Mouse (Mus musculus) left cerebral cortex, postnatal 4 days (tissue): ENCODE measurements around the gene Psmd9. TPM values are rescaled to one million over a fixed set of nuclear protein-coding genes. Genes with fewer than 3 reads are reported as not detected.

ENCODE experiments used
- DNase-seq: peaks from one replicate; pipeline ENCODE4 v3.0.0-alpha.2; 2022
- intact Hi-C: fragments of 180-260 bp; cut with DNase I; formaldehyde crosslinking; loops from one replicate; pipeline ENCODE4 v1.15.1; 2025
- total RNA-seq, 2 experiments: library from RNA; stranded (reverse); gene quantifications; 2 replicates each; pipeline ENCODE4 v1.2.3; 2021

Psmd9 gene
- total RNA-seq, 2 experiments from 2014 or later, result 34.9 to 39.3 TPM

DNA sequence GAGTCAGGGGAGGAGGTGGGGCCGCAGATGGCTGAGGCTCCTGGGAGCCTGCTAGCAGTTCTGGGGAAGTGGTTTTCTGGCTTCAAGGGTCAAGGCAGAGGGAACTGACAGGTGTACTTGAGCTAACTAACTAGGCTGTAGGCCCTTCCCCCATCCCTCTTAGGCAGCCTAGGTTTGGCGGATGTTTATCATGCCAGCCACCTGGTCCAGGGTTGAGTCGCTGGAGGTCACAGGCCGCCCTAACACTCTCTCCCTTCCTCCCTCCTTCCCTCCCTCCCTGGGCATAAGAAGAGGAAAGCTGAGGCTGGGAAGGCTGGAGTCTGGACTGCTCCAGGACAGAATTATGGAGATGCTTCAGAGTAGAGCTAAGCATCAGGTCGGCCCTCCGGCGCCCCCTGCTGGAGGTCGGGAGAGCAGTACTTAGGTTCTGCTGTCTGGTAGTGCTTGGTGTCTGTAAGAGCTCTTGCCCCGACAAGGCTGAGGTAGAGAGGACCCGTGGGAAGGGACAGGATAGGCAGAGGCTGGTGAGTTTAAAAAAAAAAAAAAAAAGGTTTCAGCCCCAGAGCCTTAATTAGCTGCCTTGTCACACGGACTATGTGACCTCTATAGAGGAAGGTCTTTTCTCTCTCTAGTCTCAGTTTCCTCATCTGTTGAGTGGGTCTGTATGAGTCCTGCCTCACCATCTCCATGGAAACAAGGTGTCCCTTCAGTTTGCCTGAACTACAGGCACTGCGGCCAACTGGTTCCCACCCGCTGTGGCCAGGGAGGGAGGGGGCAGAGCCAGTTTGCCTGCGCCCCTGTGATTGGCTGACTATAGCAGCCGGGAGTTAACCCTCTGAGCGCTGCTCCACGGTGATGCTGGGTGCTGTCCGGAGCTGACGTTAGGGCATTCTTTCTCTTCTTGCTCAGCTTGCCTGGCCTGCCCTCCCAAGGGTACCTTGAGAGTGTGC is 19.5 kb upstream of the Psmd9 start:
- DNase-seq, result peak; percentile 94
- intact Hi-C loops, result no loop called here

GRCm38 (mm10) chr5:123150641-123151040 is 18.6 kb upstream of the Psmd9 start:
- intact Hi-C loops, result no loop called here
- DNase-seq, result no peak

GRCm38 (mm10) chr5:123151077-123151476 is 18.1 kb upstream of the Psmd9 start:
- intact Hi-C loops, result no loop called here

DNA sequence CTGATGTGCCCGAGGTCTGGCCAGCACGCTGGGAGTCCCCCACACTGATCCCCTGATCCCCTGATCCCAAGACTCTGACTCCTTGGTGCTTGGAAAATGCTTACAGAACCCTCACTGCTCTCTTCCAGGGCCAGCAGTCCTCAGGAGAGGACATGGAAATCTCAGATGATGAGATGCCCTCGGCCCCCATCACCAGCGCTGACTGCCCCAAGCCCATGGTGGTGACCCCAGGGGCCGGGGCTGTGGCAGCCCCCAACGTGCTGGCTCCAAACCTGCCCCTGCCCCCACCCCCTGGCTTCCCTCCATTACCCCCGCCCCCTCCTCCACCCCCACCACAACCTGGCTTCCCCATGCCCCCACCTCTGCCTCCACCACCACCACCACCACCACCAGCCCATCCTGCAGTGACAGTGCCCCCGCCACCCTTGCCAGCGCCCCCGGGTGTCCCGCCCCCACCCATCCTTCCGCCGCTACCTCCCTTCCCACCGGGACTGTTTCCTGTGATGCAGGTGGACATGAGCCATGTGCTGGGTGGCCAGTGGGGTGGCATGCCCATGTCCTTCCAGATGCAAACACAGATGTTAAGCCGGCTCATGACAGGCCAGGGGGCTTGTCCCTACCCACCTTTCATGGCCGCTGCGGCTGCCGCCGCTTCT is 17.4 kb upstream of the Psmd9 start:
- intact Hi-C loops, result no loop called here
- no peak for DNase-seq

More at GRCm38 (mm10) chr5:123151077-123151476, 18.1 kb upstream of the Psmd9 start:
- DNase-seq, result no peak

- intact Hi-C loops, result no loop called here
These were observed 16.3 kb upstream of the Psmd9 start for GRCm38 (mm10) chr5:123152901-123153300.

DNA sequence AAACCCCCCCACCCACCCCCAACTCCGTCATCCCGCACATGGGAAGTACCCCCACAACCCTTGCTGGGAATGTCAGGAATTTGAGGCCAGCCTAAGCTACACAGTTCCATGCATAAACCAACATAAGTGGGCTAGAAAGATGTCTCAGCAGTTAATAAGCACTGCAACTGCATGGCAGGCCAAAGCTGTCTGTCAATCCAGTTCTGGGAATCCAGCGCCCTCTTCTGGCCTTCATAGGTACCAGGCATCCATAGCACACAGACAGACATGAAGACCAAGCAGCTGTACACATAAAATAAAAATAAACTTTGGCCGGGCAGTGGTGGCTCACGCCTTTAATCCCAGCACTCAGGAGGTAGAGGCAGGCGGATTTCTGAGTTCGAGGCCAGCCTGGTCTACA is 13.8 kb upstream of the Psmd9 start:
- DNase-seq, result peak; percentile 75

More at GRCm38 (mm10) chr5:123152901-123153300, 16.3 kb upstream of the Psmd9 start:
- DNase-seq, result no peak

GRCm38 (mm10) chr5:123156763-123157162 is 12.4 kb upstream of the Psmd9 start:
- intact Hi-C loops, result no loop called here
- no peak for DNase-seq

More for the DNA sequence above, 13.8 kb upstream of the Psmd9 start:
- intact Hi-C loops, result no loop called here

- no peak for DNase-seq
- intact Hi-C loops, result no loop called here
These were observed 11.2 kb upstream of the Psmd9 start for GRCm38 (mm10) chr5:123157972-123158371.

DNA sequence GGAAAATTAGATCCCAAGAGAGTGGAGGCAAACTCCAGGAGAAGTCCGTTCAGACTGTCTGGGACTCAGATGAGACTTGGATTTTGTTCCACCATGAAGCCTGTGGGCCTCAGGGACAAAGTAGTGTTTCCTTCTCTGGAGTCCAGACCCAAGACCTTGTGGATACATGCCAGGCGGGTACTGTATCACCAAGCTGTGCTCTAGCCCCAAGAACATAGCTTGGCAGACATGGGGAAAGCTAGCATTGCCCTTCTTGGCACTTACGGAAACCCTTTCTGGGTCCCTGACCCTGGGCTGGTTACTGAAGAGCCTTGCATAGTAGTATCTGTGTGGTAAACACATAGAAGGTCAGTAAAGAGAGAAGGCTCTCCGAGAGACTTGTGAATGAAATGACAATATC is 9.8 kb upstream of the Psmd9 start:
- no peak for DNase-seq
- intact Hi-C loops, result no loop called here

- intact Hi-C loops, result no loop called here
- DNase-seq, result no peak
These were observed 9.3 kb upstream of the Psmd9 start for GRCm38 (mm10) chr5:123159866-123160265.

- intact Hi-C loops, result no loop called here
- DNase-seq, result no peak
These were observed 8.9 kb upstream of the Psmd9 start for GRCm38 (mm10) chr5:123160341-123160740.

DNA sequence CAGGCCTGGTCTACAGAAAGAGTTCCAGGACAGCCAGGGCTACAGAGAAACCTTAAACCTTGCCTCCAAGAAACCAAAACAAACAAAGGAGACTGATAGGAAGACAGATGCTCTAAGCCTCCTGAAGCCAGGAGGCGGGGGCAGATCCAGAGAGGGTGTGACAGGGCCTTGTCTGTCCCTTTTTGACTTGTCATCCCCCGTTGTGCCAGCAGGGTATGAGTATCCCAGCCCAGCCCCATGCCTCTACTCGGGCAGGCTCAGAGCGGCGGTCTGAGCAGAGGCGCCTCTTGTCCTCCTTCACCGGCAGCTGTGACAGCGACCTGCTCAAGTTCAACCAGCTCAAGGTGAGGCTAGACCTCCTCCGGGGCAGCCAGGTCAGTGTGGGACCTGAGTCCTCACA is 6.3 kb upstream of the Psmd9 start:
- intact Hi-C loops, result no loop called here
- DNase-seq, result no peak

DNA sequence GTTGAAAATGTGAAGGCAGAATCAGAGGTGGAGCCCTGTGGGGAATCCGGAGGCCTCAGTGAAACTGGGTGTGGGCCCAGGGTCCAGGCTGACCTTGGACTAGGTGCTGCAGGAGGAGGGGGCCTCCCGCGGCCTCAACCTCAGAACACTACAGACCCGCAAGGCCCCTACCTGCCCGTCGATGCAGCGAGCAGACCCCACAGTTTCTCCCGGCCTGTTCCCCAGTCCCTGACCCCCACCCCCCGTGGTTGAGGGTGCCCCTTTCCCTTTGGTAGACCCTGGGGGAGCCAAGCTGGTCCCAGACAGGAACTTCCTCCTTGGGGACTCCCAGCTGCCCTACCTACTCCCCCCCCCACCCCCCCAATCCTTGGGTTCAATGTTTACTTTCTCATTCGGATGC is 2.8 kb upstream of the Psmd9 start:
- intact Hi-C loops, result no loop called here
- no peak for DNase-seq

- no peak for DNase-seq
- intact Hi-C loops, result no loop called here
These were observed 1.6 kb upstream of the Psmd9 start for GRCm38 (mm10) chr5:123167591-123167990.

DNA sequence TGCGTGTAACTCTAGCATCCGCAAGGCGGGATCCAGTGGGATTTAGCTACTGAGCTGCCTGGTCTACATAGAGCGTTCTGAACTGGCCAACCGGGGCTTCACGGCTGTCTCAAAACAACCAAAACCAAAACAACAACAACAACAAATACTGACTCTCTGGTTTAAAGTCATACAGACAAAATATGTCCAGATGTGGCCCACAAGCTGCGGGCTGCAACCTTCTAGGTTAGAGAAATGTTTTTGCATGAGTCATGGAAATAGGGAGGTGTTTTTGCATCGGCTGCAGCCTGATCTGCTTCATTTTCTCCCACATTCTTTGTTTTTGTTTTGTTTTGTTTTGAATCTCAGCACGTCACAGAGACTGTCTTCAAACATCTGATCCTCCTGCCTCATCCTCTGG is 1.2 kb downstream of the Psmd9 start:
- DNase-seq, result no peak
- intact Hi-C loops, result loop anchor here (5.0 kb wide), 1 partner anchor 108 kb away; no protein-coding TSS in a partner anchor

GRCm38 (mm10) chr5:123171646-123172350 is 2.6 kb downstream of the Psmd9 start:
- intact Hi-C loops, result loop anchor here (5.0 kb wide), 1 partner anchor 109 kb away; no protein-coding TSS in a partner anchor
- DNase-seq, result peak; percentile 83

DNA sequence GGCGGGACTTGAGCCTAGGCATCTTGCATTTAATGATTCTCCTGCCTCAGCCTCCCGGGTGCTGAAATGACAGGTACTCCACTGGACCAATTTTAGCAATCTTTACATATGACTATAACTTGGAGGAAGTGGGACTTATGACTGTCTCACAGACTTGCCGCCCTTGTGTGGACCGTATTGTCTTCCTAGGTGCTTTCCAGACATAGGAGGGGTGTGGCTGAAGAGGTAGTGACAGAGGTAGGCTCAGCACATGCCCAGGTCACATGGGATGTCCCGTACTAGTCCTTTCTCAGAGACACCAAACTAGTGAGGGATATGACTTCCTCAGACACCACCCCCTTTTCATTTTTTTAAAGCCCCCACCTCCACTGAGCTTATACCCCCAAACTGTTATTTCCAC is 9.6 kb downstream of the Psmd9 start:
- intact Hi-C loops, result no loop called here
- DNase-seq, result no peak

DNA sequence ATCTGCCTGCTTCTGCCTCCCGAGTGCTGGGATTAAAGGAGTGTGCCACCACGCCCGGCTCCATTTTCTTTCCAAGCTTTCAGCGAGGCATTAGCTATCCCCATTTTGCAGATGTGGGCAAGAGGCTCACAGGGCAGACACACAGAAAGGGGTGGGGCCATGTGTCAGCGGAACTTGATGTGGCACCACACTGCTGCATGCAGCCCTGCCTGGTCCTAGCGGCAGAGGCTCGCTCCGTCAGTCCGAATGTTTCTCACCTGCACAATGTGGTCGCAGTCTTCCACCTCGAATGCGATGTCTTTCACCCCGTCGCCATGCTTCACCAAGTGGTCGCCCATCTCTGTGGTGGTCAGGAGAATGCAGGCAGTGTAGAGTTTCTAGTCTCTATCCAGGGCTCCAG is 11.2 kb downstream of the Psmd9 start:
- intact Hi-C loops, result no loop called here
- no peak for DNase-seq

GRCm38 (mm10) chr5:123181536-123181935 is 12.3 kb downstream of the Psmd9 start:
- no peak for DNase-seq
- intact Hi-C loops, result no loop called here

- intact Hi-C loops, result no loop called here
- DNase-seq, result no peak
These were observed 13.4 kb downstream of the Psmd9 start, which contains the start of gene Hpd for GRCm38 (mm10) chr5:123182651-123183050. Hpd (minus strand) TSS chr5:123182727.

DNA sequence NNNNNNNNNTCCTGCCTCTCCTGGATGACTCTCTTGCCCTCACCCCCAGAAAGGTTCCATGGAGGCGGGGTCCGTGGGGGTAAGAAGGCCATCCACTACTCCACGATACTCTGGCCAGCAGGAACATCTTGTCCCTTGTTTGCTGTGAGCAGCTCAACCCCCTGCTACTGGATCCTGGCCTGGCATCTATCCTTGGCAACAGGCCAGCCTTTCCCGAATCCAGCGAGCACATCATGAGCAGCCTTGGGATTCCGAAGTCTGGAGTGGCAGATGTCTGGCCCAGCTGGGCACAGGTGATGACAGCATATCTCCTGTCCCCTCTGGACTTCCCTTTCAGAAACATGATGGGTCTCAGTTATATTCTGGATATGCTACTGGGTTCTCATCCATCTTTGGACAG is 16.8 kb downstream of the Psmd9 start:
- intact Hi-C loops, result no loop called here
- peak; percentile 62 for DNase-seq
